Mouse (Mus musculus): ENCODE measurements around the gene Hoxb9.

Hoxb9 gene

GRCm38 (mm10) chr11:96284774-96285734, 13.8 kb downstream of the Hoxb9 start:
- DNase-seq (ENCODE audit: low read depth, low spot score) = peak; percentile 78

- no peak for DNase-seq (ENCODE audit: low read depth, low spot score)
Measured at GRCm38 (mm10) chr11:96285771-96286738, 14.8 kb downstream of the Hoxb9 start, which contains the start of gene Hoxb7. TSS of gene Hoxb7 (plus strand) at chr11:96286623.

- no peak for DNase-seq (ENCODE audit: low read depth, low spot score)
Measured at GRCm38 (mm10) chr11:96286739-96287385, 15.6 kb downstream of the Hoxb9 start.

GRCm38 (mm10) chr11:96287411-96287810, 16.2 kb downstream of the Hoxb9 start:
- DNase-seq (ENCODE audit: low read depth, low spot score) = no peak

GRCm38 (mm10) chr11:96288455-96289221, 17.4 kb downstream of the Hoxb9 start:
- DNase-seq (ENCODE audit: low read depth, low spot score) = no peak

GRCm38 (mm10) chr11:96289293-96289692, 18.0 kb downstream of the Hoxb9 start:
- DNase-seq (ENCODE audit: low read depth, low spot score) = no peak

GRCm38 (mm10) chr11:96289837-96290236, 18.6 kb downstream of the Hoxb9 start:
- DNase-seq (ENCODE audit: low read depth, low spot score) = no peak

- DNase-seq (ENCODE audit: low read depth, low spot score) = no peak
Measured at GRCm38 (mm10) chr11:96290705-96291355, 19.6 kb downstream of the Hoxb9 start.

- no peak for DNase-seq (ENCODE audit: low read depth, low spot score)
Measured at GRCm38 (mm10) chr11:96291681-96292564, 20.7 kb downstream of the Hoxb9 start, which contains the start of gene Hoxb6. TSS of gene Hoxb6 (plus strand) at chr11:96292476.

GRCm38 (mm10) chr11:96292565-96293301, 21.5 kb downstream of the Hoxb9 start:
- no peak for DNase-seq (ENCODE audit: low read depth, low spot score)

- no peak for DNase-seq (ENCODE audit: low read depth, low spot score)
Measured at GRCm38 (mm10) chr11:96293302-96293921, 22.2 kb downstream of the Hoxb9 start.

- peak; percentile 85 for DNase-seq (ENCODE audit: low read depth, low spot score)
Measured at GRCm38 (mm10) chr11:96294245-96295091, 23.2 kb downstream of the Hoxb9 start.

GRCm38 (mm10) chr11:96295092-96295835, 24.0 kb downstream of the Hoxb9 start:
- DNase-seq (ENCODE audit: low read depth, low spot score) = no peak

- DNase-seq (ENCODE audit: low read depth, low spot score) = no peak
Measured at GRCm38 (mm10) chr11:96296997-96297396, 25.7 kb downstream of the Hoxb9 start.

GRCm38 (mm10) chr11:96297428-96297827, 26.2 kb downstream of the Hoxb9 start:
- DNase-seq (ENCODE audit: low read depth, low spot score) = no peak

GRCm38 (mm10) chr11:96297968-96298635, 26.8 kb downstream of the Hoxb9 start:
- DNase-seq (ENCODE audit: low read depth, low spot score) = no peak
